Mouse (Mus musculus): Measurements from ENCODE around the gene Ugt1a10.
"Not testable (repeated sequence)": the region's sequence is repeated elsewhere in the genome, so short reads cannot be mapped to it uniquely, and the experiment has no call there.

The Ugt1a10 gene

DNA sequence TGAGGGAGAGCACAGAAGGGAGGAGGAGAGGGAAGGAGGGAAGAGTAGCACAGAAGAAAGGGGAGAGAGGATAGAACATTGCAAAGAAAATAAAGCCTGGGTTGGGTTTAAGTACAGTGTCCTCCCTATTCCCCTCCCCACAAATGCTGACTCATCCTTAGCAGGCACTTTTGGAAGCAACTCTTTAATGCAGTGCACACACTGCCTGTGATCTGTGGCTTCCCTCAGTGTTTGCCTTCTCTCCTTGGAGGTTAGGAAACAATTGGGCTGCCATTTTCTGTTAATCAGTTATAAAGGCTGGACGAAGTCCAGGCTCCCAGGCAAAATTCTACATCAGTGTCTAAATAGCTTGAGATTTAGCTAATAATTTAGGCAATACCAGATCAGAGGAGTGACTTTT, 85.3 kb downstream of the Ugt1a10 start:
- DNase-seq (ENCODE audit: low spot score) = not testable (repeated sequence)

- peak; percentile 55 for DNase-seq (ENCODE audit: low spot score)
These were observed 88.9 kb downstream of the Ugt1a10 start for GRCm38 (mm10) chr1:88143966-88144675.

GRCm38 (mm10) chr1:88145278-88145677, 90.1 kb downstream of the Ugt1a10 start:
- DNase-seq (ENCODE audit: low spot score) = peak; percentile 20

GRCm38 (mm10) chr1:88150133-88150532, 94.9 kb downstream of the Ugt1a10 start:
- DNase-seq (ENCODE audit: low spot score) = peak; percentile 16

DNA sequence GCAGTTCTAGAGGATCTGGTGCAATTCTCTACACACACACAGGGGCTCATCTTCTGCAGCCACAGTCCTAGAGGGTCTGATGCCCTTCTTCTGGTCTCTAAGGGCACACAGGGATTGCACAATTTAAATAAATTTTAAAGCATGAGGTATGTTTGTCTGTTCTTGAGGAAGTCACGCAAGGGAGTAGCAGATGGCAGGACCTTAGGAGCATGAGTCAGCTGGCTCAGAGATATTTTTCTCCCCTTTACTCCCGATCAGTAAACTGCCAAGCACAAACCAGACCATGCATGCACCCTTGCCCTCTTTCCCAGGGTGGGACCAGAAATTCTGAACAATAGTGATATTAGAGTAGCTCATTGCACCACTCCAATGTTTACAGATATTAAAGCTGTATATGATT, 103.2 kb downstream of the Ugt1a10 start:
- DNase-seq (ENCODE audit: low spot score) = no peak

DNA sequence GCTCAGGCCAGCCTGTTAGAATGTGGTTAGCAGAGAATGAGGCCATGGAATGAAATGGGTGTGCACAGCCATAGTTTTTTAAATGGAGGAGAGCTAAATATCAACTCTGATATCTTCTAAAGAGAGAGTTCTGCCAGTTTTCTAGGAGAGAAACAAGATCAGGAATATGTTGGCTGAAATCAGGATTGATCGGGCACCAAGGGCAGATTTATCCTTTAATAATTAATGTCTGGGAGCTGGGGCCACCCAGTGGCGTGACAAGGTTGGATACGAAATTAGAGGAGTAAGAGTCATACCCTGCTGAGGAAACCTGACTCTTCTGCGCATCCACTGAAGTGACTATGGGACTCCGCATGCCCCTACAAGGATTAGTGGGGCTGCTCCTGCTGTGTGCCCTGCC, 110.5 kb downstream of the Ugt1a10 start, which contains the start of gene Ugt1a5:
TSS of gene Ugt1a5 (plus strand) at position 302 of the 400 bp plus-strand sequence.
- DNase-seq (ENCODE audit: low spot score) = no peak

DNA sequence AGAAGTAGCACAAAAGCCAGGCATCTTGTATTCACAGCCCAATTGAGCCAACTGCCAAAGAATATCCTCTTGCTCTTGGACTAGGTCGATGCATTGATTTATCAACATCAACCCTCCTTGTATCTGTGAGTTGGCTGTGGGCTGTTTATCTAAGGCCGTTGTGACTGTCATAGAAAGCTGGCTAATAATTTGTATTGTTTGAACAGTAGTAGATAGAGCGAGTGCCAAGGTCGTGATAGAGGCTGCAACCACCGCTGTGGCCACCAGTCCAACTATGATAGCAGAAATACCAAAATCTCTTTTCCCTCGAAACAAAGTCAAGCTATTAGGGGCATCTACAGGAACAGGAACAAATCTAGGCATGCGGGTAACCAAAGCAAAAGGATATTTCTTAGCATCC, 117.0 kb downstream of the Ugt1a10 start:
- not testable (repeated sequence) for DNase-seq (ENCODE audit: low spot score)

- DNase-seq (ENCODE audit: low spot score) = no peak
These were observed 124.5 kb downstream of the Ugt1a10 start for GRCm38 (mm10) chr1:88179657-88180056.

DNA sequence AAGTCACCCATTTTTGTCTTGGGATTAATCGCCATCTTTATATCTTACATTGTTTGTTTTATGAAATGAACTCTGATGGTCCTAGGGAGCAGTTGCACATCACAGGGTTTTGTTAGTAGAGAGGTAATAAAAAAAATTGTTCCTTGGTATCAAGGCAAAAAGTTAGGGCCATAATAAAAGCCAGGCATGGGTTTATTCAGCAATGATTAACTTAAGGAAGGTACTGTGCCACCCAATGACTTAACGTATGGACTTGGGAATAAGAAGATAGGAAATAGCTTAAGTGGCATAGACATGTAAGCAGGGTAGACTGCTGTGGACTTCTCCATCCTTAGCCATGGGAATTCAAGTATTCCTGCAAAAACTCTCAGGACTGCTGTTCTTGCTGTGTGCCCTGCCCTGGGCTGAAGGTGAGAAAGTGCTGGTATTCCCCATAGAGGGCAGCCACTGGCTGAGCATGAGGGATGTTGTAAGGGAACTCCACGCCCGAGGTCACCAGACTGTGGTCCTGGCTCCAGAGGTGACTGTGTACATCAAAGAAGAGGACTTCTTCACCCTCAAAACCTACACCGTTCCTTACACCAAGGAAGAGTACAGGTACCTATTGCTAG, 131.2 kb downstream of the Ugt1a10 start:
- no peak for DNase-seq (ENCODE audit: low spot score)

DNA sequence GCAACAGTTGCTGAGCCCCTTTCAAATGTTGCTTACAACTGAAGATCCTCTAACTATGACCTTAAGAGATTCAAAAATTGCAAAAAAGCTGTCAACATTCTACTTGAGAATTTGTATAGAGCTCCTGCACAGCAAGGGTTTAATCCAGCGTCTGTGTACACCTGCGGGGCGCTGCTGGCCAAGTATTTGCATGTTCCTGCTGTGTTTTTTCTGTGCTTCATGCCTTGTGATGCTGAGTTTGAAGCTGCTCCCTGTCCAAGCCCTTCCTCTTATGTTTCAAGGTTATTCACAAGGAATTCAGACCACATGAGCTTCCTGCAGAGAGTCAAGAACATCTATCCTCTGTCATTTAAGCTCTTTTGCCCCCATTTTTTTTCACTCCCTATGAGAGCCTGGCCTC, 136.9 kb downstream of the Ugt1a10 start:
- no peak for DNase-seq (ENCODE audit: low spot score)

GRCm38 (mm10) chr1:88195687-88196086, 140.5 kb downstream of the Ugt1a10 start:
- DNase-seq (ENCODE audit: low spot score) = no peak

DNA sequence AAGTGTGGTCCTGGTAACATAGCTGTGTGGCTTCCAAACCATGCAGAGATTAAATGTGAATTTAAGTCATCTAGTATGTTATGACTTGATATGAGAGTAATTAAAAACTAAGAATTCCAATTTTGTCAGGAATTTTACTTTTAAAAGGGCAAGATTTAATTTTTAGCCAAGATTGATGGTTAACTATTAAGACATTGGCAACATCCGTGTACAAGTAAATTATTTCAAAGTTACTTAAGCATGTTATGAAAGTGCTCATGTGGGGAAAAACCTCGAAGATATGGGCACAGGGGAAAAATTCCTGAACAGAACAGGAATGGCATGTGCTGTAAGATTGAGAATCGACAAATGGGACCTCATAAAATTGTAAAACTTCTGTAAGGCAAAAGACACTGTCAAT, 142.3 kb downstream of the Ugt1a10 start:
- DNase-seq (ENCODE audit: low spot score) = no peak

DNA sequence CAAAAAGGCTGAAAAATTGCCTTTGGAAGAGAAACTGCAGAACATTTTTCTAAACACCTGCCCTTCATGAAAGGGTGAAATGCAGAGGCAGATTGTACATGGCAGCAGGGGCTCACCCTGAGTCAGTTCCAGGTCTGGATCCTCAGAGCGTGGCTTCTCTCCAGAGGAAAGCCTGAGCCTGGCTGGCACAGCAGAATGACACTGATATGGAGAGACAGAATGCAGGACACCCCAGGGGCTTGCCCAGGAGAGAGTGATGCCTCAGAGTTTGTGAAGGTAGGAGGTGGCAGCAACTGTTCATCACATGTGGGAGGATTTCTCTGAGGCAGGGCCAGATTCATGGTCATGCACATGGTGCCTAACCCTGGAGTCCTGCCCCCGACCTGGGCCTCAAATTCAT, 144.8 kb downstream of the Ugt1a10 start:
- DNase-seq (ENCODE audit: low spot score) = no peak

GRCm38 (mm10) chr1:88200456-88200855, 145.3 kb downstream of the Ugt1a10 start, which contains the start of gene Ugt1a2:
Gene Ugt1a2 (plus strand): TSS chr1:88200601.
- DNase-seq (ENCODE audit: low spot score) = no peak

GRCm38 (mm10) chr1:88205294-88205922, 150.2 kb downstream of the Ugt1a10 start, which contains the start of gene Dnajb3:
Gene Dnajb3 (minus strand): TSS chr1:88205782.
- peak; percentile 82 for DNase-seq (ENCODE audit: low spot score)

GRCm38 (mm10) chr1:88206843-88207479, 151.8 kb downstream of the Ugt1a10 start:
- DNase-seq (ENCODE audit: low spot score) = no peak

- no peak for DNase-seq (ENCODE audit: low spot score)
These were observed 156.6 kb downstream of the Ugt1a10 start, which contains the start of gene Ugt1a1 for GRCm38 (mm10) chr1:88211812-88212211. Gene Ugt1a1 (plus strand): TSS chr1:88211959.

DNA sequence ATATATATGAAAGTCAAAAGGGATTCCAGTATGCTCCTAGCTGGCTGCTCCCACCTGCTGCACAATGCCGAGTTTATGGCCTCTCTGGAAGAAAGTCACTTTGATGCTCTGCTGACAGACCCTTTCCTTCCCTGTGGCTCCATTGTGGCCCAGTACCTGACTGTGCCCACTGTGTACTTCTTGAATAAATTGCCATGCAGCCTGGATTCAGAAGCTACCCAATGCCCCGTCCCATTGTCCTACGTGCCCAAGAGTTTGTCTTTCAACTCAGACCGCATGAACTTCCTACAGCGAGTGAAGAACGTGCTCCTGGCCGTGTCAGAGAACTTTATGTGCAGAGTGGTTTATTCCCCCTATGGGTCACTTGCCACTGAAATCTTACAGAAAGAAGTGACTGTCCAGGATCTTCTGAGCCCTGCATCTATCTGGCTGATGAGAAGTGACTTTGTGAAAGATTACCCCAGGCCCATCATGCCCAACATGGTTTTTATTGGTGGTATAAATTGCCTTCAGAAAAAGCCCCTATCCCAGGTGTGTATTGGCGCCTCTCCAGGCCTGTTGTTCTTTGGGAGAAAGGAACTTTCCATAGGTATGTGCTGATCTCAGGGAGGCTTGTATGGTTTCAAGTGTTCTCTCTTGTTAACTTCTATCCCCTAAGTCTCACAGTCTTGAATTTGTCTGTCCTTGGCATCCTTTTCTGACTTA, 157.3 kb downstream of the Ugt1a10 start:
- no peak for DNase-seq (ENCODE audit: low spot score)

- DNase-seq (ENCODE audit: low spot score) = no peak
These were observed 157.9 kb downstream of the Ugt1a10 start for GRCm38 (mm10) chr1:88213061-88213460.

GRCm38 (mm10) chr1:88213766-88214461, 158.7 kb downstream of the Ugt1a10 start:
- DNase-seq (ENCODE audit: low spot score) = no peak

GRCm38 (mm10) chr1:88214462-88214952, 159.3 kb downstream of the Ugt1a10 start:
- no peak for DNase-seq (ENCODE audit: low spot score)

Measured in retina, embryonic 14.5 days (tissue).